Mouse (Mus musculus) small intestine, adult 2 months (tissue): Measurements from ENCODE around the gene Ace3. TPM values are rescaled to one million over a fixed set of nuclear protein-coding genes. Genes with fewer than 3 reads are reported as not detected.

ENCODE experiments used
- H3K27ac ChIP-seq: fragments of 200-500 bp; 2 replicates; pipeline ENCODE4 v1.5.1; 2012; ENCODE audit warnings: low read depth, low read length, control low read depth, inconsistent platforms; ENCODE audit not compliant: insufficient read depth
- H3K27me3 ChIP-seq: fragments of 200-500 bp; 2 replicates; pipeline ENCODE4 v1.6.1; 2012; ENCODE audit warnings: mild to moderate bottlenecking, moderate library complexity, low read length, inconsistent platforms; ENCODE audit not compliant: control insufficient read depth, insufficient read depth
- H3K36me3 ChIP-seq: fragments of 200-500 bp; 2 replicates; pipeline ENCODE4 v1.6.1; 2012; ENCODE audit warnings: mild to moderate bottlenecking, low read length, control low read depth, inconsistent platforms; ENCODE audit not compliant: control insufficient read depth, insufficient read depth
- H3K4me1 ChIP-seq: fragments of 200-500 bp; 2 replicates; pipeline ENCODE4 v1.6.1; 2012; ENCODE audit warnings: low read length, inconsistent platforms, mixed read lengths; ENCODE audit not compliant: control insufficient read depth, insufficient read depth, insufficient read length
- H3K4me3 ChIP-seq: fragments of 200-500 bp; 2 replicates; pipeline ENCODE4 v1.5.1; 2012; ENCODE audit warnings: low read depth, mild to moderate bottlenecking, control low read depth, inconsistent platforms, low read length, moderate library complexity
- CTCF ChIP-seq: fragments of 200-500 bp; IDR thresholded peaks from 2 replicates; pipeline ENCODE4 v1.5.1; 2012; ENCODE audit warnings: low read depth, mild to moderate bottlenecking, control low read depth, inconsistent platforms, low read length, moderate library complexity, mixed read lengths; ENCODE audit not compliant: insufficient replicate concordance, insufficient read length; ENCODE audit errors: extremely low read depth
- POLR2A ChIP-seq: fragments of 200-500 bp; IDR thresholded peaks from 2 replicates; pipeline ENCODE4 v1.6.1; 2012; ENCODE audit warnings: low read depth, mild to moderate bottlenecking, control low read depth, inconsistent platforms, low read length, moderate library complexity
- WGBS: fragments of 180-500 bp; shearing (Covaris S2); methylation state at CpG from one replicate; pipeline ENCODE4 v1.1.7; 2018; 5-methylcytosine and 5-hydroxymethylcytosine counted together
- polyA plus RNA-seq: library from polyadenylated mRNA; depleted of rRNA; stranded (reverse); fragments of >200 nt; gene quantifications from 2 replicates; pipeline ENCODE4 v1.2.3, GENCODE M21; 2012

Ace3 gene
- polyA plus RNA-seq, 1 experiment = not detected

GRCm38 (mm10) chr11:105952911-105953386, 41.5 kb upstream of the Ace3 start, which contains the start of gene Cyb561:
TSS of gene Cyb561 (minus strand) at chr11:105953336.
- Histone ChIP-seq H3K4me3 (peak within 1 kb of the TSS; percentile 16; the same call in 1 of the 2 replicates), H3K27me3 (no peaks in the 10 kb centered on the region), H3K4me1 (peaks cover 38% of the 10 kb centered on the region), H3K36me3 (no peaks in the 10 kb centered on the region), H3K27ac (peak within 1 kb of the TSS; percentile 84)
- WGBS = 75% methylated on average over 12 of the region's 12 CpGs
- TF ChIP-seq CTCF (no peak), POLR2A (no peak)

- peak overlapping the region; percentile 84 for H3K27ac ChIP-seq
- peaks cover 35% of the 10 kb centered on the region for H3K4me1 ChIP-seq
- TF ChIP-seq POLR2A = no peak
- no peak for TF ChIP-seq CTCF
- no peaks in the 10 kb centered on the region for H3K27me3 ChIP-seq
- H3K36me3 ChIP-seq = no peaks in the 10 kb centered on the region
- 18% methylated on average over 6 of the region's 6 CpGs for WGBS
- peak overlapping the region; percentile 16; the same call in 1 of the 2 replicates for H3K4me3 ChIP-seq
Measured at GRCm38 (mm10) chr11:105953402-105953801, 41.1 kb upstream of the Ace3 start.

DNA sequence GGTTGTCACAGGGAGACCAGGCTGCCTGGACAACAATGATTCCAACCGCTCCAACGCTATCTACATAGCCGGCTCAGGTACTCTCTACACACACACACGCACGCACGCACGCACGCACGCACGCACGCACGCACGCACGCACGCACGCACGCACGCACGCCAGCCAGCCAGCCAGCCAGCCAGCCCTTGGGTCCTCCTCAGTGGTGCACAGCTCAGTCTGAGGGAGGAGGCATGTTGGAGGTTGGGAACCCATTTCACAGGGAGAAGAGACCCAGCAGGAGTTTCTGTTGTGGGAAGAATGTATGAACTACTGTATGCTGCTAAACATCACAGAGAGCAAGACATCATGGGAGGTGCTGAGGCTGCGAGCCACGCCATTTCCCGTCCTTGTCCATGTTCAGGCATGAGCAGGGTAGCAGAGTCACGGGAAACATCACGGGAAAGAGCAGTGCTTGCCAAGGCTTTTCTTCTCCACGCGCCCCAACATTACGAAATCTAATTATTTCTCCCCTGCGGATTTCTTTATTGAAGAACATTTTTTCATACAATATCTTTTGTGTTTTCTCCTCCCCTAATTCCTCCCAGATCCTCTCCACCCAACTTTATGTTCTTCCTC, 38.6 kb upstream of the Ace3 start:
- no peaks in the 10 kb centered on the region for H3K27me3 ChIP-seq
- H3K4me3 ChIP-seq = no peak overlapping the region
- no peak for TF ChIP-seq CTCF
- TF ChIP-seq POLR2A = no peak
- no peak overlapping the region for H3K27ac ChIP-seq
- H3K36me3 ChIP-seq = no peaks in the 10 kb centered on the region
- 91% methylated on average over 28 of the region's 28 CpGs for WGBS
- H3K4me1 ChIP-seq = peaks cover 26% of the 10 kb centered on the region

GRCm38 (mm10) chr11:105957501-105957900, 37.0 kb upstream of the Ace3 start:
- WGBS = 75% methylated on average over 6 of the region's 6 CpGs
- TF ChIP-seq POLR2A (no peak), CTCF (no peak)

GRCm38 (mm10) chr11:105958566-105958965, 35.9 kb upstream of the Ace3 start:
- Histone ChIP-seq H3K27ac (no peak overlapping the region), H3K4me1 (peaks cover 11% of the 10 kb centered on the region), H3K27me3 (no peaks in the 10 kb centered on the region), H3K36me3 (no peaks in the 10 kb centered on the region), H3K4me3 (no peak overlapping the region)
- 29% methylated on average over 1 of the region's 1 CpGs for WGBS
- TF ChIP-seq CTCF (no peak), POLR2A (no peak)

More at GRCm38 (mm10) chr11:105957501-105957900, 37.0 kb upstream of the Ace3 start:
- Histone ChIP-seq H3K27me3 (no peaks in the 10 kb centered on the region), H3K4me3 (no peak overlapping the region), H3K27ac (no peak overlapping the region), H3K4me1 (peaks cover 19% of the 10 kb centered on the region), H3K36me3 (no peaks in the 10 kb centered on the region)

- H3K4me3 ChIP-seq = no peak overlapping the region
- H3K4me1 ChIP-seq = peaks cover 15% of the 10 kb centered on the region; the same call in 1 of the 2 replicates
- no peak overlapping the region for H3K27ac ChIP-seq
- H3K36me3 ChIP-seq = no peaks in the 10 kb centered on the region
- H3K27me3 ChIP-seq = no peaks in the 10 kb centered on the region
- 14% methylated on average over 17 of the region's 17 CpGs for WGBS
- TF ChIP-seq CTCF (no peak), POLR2A (no peak)
Measured at GRCm38 (mm10) chr11:105959355-105959754, 35.1 kb upstream of the Ace3 start.

- Histone ChIP-seq H3K27ac (peak overlapping the region; percentile 46; the same call in 1 of the 2 replicates), H3K4me1 (peaks cover 26% of the 10 kb centered on the region), H3K36me3 (0 out of 2 replicates have a peak, but pooled peaks cover 2% of the 10 kb centered on the region), H3K27me3 (no peaks in the 10 kb centered on the region), H3K4me3 (no peak overlapping the region)
- 55% methylated on average over 5 of the region's 5 CpGs for WGBS
- TF ChIP-seq POLR2A = no peak
- TF ChIP-seq CTCF = peak; percentile 44; the same call in 1 of the 2 replicates
Measured at GRCm38 (mm10) chr11:105964691-105965090, 29.8 kb upstream of the Ace3 start.
